Mouse (Mus musculus): Measurements from ENCODE around the gene Rassf5. TPM values are rescaled to one million over a fixed set of nuclear protein-coding genes. Genes with fewer than 3 reads are reported as not detected.
"Not testable (repeated sequence)": the region's sequence is repeated elsewhere in the genome, so short reads cannot be mapped to it uniquely, and the experiment has no call there.

Gene Rassf5
- polyA plus RNA-seq, 1 experiment: not detected

DNA sequence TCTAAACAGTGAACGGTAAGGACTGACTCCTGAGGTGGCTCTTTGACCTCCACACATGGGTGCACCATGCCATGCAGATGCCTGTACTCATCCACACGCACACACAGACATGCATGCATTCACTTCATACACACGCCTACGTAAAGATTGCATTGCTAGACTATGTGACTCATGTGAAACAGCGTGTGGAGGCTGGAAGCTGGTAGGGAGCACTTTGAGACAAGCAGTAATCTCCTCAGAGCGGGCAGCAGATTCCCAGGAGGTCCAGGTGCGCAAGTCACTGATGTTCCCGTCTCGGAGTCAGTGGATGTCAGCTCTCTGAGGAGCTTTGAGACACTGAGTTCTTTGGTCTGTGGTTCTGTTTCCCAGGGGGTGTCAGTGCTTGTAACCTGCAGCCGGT is 77.4 kb downstream of the Rassf5 start:
- Histone ChIP-seq H3K9me3 (ENCODE audit: control insufficient read depth, low read length) (no peaks in the 10 kb centered on the region), H3K4me1 (ENCODE audit: control insufficient read depth) (0 out of 2 replicates have a peak, but pooled peaks cover 1% of the 10 kb centered on the region), H3K4me3 (replicated peaks) (no peak overlapping the region), H3K27me3 (ENCODE audit: control insufficient read depth) (no peaks in the 10 kb centered on the region), H3K36me3 (ENCODE audit: control insufficient read depth) (peaks cover 98% of the 10 kb centered on the region)
- no peak for TF ChIP-seq GATA1 (IDR thresholded peaks at IDR 0.05; ENCODE audit: low read length)

DNA sequence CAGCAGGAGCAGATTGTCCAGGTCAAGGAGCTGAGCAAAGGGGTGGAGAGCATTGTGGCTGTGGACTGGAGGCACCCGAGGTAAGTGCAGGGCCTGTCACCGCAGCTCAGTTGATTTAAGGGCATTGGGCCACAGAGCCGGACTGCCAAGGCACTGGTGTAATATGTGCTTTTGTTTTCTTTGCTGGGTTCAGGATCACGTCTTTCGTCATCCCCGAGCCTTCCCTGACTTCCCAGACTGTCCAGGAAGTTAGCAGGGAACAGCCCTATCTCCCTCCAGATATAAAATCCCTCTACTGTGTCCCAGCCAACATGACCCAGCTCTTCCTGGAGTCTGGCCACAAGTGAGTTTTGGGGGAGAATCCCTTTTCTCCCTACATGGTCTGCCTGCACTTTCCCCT is 80.6 kb downstream of the Rassf5 start:
- no peaks in the 10 kb centered on the region for H3K9me3 ChIP-seq (ENCODE audit: control insufficient read depth, low read length)
- TF ChIP-seq GATA1 (IDR thresholded peaks at IDR 0.05; ENCODE audit: low read length) (no peak), TAL1 (IDR thresholded peaks at IDR 0.05; ENCODE audit: low read length) (no peak)
- H3K4me3 ChIP-seq (replicated peaks): no peak overlapping the region
- no peaks in the 10 kb centered on the region for H3K27me3 ChIP-seq (ENCODE audit: control insufficient read depth)
- H3K36me3 ChIP-seq (ENCODE audit: control insufficient read depth): peaks cover 94% of the 10 kb centered on the region
- H3K4me1 ChIP-seq (ENCODE audit: control insufficient read depth): peaks cover 7% of the 10 kb centered on the region

DNA sequence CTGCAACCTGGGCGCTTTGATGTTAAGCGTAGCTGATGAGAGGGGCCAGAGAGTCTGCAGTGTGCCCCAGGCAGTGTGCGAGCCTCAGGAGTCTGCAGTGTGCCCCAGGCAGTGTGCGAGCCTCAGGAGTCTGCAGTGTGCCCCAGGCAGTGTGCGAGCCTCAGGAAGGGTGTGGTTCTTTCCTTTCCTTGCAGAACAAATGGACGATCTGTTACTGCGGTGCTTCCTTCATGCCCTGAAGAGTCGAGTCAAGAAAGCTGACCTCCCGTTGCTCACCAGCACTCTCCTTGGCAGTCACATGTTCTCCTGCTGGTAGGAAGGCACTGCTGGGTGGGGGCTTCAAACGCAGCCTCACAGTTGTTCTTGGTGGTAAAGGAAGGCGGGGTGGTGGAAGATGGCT is 84.0 kb downstream of the Rassf5 start:
- Histone ChIP-seq H3K4me1 (ENCODE audit: control insufficient read depth) (peaks cover 7% of the 10 kb centered on the region), H3K36me3 (ENCODE audit: control insufficient read depth) (peaks cover 78% of the 10 kb centered on the region), H3K27me3 (ENCODE audit: control insufficient read depth) (no peaks in the 10 kb centered on the region), H3K9me3 (ENCODE audit: control insufficient read depth, low read length) (no peaks in the 10 kb centered on the region), H3K4me3 (replicated peaks) (no peak overlapping the region)
- TF ChIP-seq GATA1 (IDR thresholded peaks at IDR 0.05; ENCODE audit: low read length) (no peak), TAL1 (IDR thresholded peaks at IDR 0.05; ENCODE audit: low read length) (no peak)

DNA sequence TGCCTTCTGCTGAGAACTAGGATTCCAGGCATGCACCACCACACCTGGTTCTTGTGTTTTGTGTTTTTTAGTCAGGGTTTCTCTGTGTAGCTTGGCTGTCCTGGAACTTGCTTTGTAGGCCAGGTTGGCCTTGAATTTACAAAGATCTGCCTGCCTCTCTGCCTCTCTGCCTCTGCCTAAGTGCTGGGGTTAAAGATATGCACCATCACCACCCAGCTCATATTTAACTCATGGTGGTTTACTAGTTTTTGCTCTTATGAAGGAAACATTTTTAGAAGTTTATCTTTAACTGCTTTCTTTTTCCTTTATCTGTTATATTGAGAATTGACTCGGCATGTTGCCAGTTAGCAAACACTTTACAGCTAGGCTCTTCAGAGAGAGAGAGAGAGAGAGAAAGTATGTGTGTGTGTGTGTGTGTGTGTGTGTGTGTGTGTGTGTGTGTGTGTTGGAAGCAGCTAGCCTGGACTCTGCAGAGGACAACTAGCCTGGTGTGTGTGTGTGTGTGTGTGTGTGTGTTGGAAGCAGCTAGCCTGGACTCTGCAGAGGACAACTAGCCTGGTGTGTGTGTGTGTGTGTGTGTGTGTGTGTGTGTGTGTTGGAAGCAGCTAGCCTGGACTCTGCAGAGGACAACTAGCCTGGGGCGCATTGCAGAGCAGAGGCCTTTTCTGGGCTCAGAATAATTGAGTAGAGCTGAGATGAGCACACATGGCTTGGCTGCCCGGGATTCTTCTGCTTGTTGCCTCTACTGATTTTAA is 85.3 kb downstream of the Rassf5 start:
- Histone ChIP-seq H3K36me3 (ENCODE audit: control insufficient read depth) (peaks cover 72% of the 10 kb centered on the region), H3K4me1 (ENCODE audit: control insufficient read depth) (peaks cover 13% of the 10 kb centered on the region)
- not testable (repeated sequence) for H3K9me3 ChIP-seq (ENCODE audit: control insufficient read depth, low read length); H3K27me3 ChIP-seq (ENCODE audit: control insufficient read depth); H3K4me3 ChIP-seq (replicated peaks)

DNA sequence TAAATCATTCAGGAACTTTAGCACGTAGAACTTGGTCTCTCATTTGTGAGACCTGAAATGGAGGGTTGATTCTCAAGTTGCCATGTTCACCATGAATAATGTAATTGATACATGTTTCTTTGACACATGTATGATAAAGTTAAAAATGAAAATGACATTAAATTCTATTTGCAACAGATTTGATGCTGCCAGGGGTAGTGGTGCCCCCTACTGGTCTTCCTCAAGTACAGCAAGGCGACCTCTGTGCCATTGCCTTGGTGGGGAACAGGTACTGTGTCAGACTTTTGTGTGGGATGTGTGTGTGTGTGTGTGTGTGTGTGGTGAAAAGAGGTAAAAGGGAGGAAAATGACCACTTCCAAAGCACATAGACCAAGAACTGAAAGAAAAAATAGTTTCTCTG is 89.6 kb downstream of the Rassf5 start:
- no peaks in the 10 kb centered on the region for H3K27me3 ChIP-seq (ENCODE audit: control insufficient read depth)
- H3K9me3 ChIP-seq (ENCODE audit: control insufficient read depth, low read length): no peaks in the 10 kb centered on the region
- peaks cover 32% of the 10 kb centered on the region for H3K36me3 ChIP-seq (ENCODE audit: control insufficient read depth)
- TF ChIP-seq GATA1 (IDR thresholded peaks at IDR 0.05; ENCODE audit: low read length) (no peak), TAL1 (IDR thresholded peaks at IDR 0.05; ENCODE audit: low read length) (no peak)
- H3K4me3 ChIP-seq (replicated peaks): no peak overlapping the region
- peaks cover 32% of the 10 kb centered on the region for H3K4me1 ChIP-seq (ENCODE audit: control insufficient read depth)

DNA sequence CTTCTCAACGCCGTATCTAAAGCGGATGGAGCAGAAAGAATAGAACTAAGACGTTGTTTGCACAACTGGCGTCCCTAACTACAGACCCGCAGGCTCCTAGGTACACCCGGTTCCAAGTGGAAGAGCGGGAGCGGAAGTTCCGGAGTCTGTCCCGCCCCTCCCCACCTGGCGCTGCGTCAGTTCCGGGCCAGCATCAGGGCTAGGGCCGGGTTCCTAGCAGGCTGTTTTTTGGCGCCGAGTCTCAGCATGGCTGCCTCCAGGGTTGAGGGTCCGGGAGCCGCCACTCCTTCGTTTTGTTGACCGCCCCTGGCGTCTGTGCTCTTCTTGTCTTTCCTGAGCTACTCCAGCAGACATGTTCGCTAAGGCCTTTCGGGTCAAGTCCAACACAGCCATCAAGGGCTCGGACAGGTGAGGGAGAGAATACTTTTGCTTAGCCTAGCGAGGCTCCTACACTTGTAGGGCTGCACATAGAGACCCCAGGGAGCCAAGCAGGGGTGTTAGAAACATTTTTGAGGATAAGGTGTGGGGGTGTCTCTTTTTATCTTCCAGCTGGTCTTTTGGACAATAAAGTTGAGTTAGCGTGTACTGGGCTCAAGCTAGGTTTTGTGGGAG is 91.9 kb downstream of the Rassf5 start, which contains the start of gene Eif2d:
TSS of gene Eif2d (plus strand) at position 164 of the 612 bp plus-strand sequence.
- peak within 1 kb of the TSS; percentile 87 for H3K4me3 ChIP-seq (replicated peaks)
- peaks cover 32% of the 10 kb centered on the region for H3K4me1 ChIP-seq (ENCODE audit: control insufficient read depth)
- no peaks in the 10 kb centered on the region for H3K9me3 ChIP-seq (ENCODE audit: control insufficient read depth, low read length)
- peaks cover 12% of the 10 kb centered on the region for H3K36me3 ChIP-seq (ENCODE audit: control insufficient read depth)
- TF ChIP-seq GATA1 (IDR thresholded peaks at IDR 0.05; ENCODE audit: low read length) (no peak), TAL1 (IDR thresholded peaks at IDR 0.05; ENCODE audit: low read length) (no peak)
- no peaks in the 10 kb centered on the region; the same call in none of the 2 replicates for H3K27me3 ChIP-seq (ENCODE audit: control insufficient read depth)

DNA sequence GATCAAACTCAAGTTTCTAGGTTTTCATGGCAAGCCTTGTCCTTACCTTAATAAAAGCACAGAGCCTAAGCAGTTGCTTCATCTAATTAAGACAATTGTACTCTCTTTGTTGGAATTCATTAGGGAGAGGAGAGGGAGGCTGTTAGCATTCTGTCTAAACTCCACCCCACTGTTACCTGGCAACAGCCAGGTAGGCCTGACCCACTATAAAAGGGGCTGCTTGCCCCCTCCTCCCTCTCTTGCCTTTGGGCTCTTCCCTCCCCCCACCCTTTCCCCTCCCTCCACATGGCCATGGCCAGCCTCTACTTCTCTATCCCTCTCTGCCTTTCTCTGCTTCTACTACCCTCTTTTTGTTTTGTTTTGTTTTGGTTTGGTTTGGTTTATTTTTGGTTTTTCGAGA is 95.6 kb downstream of the Rassf5 start:
- TF ChIP-seq TAL1 (IDR thresholded peaks at IDR 0.05; ENCODE audit: low read length) (no peak), GATA1 (IDR thresholded peaks at IDR 0.05; ENCODE audit: low read length) (no peak)
- Histone ChIP-seq H3K36me3 (ENCODE audit: control insufficient read depth) (no peaks in the 10 kb centered on the region), H3K9me3 (ENCODE audit: control insufficient read depth, low read length) (no peaks in the 10 kb centered on the region), H3K4me3 (replicated peaks) (no peak overlapping the region), H3K4me1 (ENCODE audit: control insufficient read depth) (peaks cover 29% of the 10 kb centered on the region), H3K27me3 (ENCODE audit: control insufficient read depth) (peaks cover 3% of the 10 kb centered on the region)

DNA sequence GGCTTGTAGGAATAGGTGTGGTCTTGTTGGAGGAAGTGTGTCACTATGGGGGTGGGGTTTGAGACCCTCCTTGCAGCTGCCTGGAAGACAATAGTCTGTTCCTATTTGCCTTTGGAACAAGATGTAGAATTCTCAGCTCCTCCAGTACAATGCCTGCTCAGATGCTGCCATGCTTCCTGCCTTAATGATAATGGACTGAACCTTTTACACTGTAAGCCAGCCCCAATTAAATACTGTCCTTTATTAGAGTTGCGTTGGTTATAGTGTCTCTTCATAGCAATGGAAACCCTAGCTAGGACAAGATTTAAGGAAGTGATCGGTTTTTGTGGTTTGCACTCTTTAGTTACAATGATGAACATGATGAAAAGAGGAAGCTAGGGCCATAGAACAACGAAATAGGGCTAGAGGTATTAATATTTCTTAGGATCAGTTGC is 98.9 kb downstream of the Rassf5 start:
- H3K4me3 ChIP-seq (replicated peaks): no peak overlapping the region
- TF ChIP-seq TAL1 (IDR thresholded peaks at IDR 0.05; ENCODE audit: low read length): no peak
- no peaks in the 10 kb centered on the region for H3K9me3 ChIP-seq (ENCODE audit: control insufficient read depth, low read length)
- no peaks in the 10 kb centered on the region for H3K36me3 ChIP-seq (ENCODE audit: control insufficient read depth)
- H3K4me1 ChIP-seq (ENCODE audit: control insufficient read depth): peaks cover 11% of the 10 kb centered on the region
- H3K27me3 ChIP-seq (ENCODE audit: control insufficient read depth): peaks cover 3% of the 10 kb centered on the region

DNA sequence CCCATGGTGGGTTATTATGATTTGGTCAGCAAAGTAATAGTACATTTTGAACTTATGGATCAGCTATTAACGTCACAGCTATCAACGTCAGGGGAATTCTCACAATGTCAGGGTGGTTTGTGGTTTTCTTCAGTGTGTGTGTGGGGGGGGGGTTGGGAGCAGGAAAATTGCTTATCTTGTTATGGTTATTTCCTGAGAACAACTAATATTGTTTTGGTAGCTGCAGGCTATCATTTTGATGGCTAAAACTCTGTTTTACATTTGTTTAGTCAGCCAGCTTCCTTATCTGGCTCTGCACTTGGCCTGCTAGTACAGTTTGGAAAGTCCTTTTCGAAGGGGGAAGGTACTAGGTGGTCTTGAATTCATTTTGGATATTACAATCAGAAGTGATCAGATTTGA is 99.8 kb downstream of the Rassf5 start:
- not testable (repeated sequence) for H3K4me3 ChIP-seq (replicated peaks); H3K27me3 ChIP-seq (ENCODE audit: control insufficient read depth); H3K36me3 ChIP-seq (ENCODE audit: control insufficient read depth); H3K9me3 ChIP-seq (ENCODE audit: control insufficient read depth, low read length)
- peaks cover 13% of the 10 kb centered on the region for H3K4me1 ChIP-seq (ENCODE audit: control insufficient read depth)

DNA sequence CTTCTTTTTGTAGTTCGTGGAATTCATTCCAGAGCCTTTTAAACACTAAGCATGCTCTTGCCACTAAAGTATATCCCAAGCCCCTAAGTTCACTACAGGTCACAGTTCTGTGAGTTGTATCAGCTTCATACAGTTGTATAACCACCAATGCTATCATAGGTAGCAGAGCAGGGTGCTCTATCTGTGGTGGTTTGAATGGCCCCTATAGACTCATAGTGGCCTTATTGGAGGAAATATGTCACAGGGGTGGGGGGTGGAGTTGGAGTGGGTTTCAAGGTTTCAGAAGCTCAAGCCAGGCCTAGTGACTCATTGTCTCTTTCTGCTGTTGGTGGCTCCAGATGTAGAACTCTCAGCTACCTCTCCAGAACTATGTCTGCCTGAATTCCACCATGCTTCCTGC is 102.6 kb downstream of the Rassf5 start:
- Histone ChIP-seq H3K27me3 (ENCODE audit: control insufficient read depth) (no peaks in the 10 kb centered on the region), H3K4me1 (ENCODE audit: control insufficient read depth) (peaks cover 31% of the 10 kb centered on the region), H3K4me3 (replicated peaks) (no peak overlapping the region), H3K36me3 (ENCODE audit: control insufficient read depth) (no peaks in the 10 kb centered on the region), H3K9me3 (ENCODE audit: control insufficient read depth, low read length) (no peaks in the 10 kb centered on the region)
- no peak for TF ChIP-seq TAL1 (IDR thresholded peaks at IDR 0.05; ENCODE audit: low read length)
- TF ChIP-seq GATA1 (IDR thresholded peaks at IDR 0.05; ENCODE audit: low read length): no peak
